Mouse (Mus musculus): ENCODE data around the gene Calm3. TPM values are rescaled to one million over a fixed set of nuclear protein-coding genes. Genes with fewer than 3 reads are reported as not detected.

Gene Calm3
- total RNA-seq, 2 experiments from 2014 or later = 1,837 to 1,919 TPM

DNA sequence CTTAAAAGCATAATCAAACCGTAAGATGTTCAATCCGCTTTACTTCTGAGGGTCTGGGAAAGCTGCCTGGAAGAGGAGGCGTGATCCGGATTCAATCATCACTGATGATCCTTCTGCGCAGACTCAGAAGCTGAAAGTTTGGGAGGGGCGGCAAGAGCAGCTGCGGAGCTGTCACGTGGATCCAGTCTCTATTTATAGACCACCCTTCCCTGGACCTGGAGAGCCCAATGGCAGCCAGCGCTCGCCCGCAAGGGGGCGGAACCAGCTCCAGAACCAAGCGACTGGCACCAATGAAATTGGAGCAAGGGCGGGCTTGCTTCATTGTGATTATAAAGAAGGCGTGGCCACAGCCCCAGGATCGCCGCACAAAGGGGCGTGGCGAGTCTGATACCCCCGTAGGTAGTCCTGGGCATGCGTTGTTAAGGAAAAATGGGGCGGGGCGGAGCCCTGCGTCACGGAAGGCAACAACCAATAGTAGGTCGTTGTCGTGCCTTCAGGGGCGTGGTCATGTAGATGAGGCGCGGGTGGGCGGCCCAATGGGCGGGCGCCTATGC lies 49.1 kb downstream of the Calm3 start:
- peak; percentile 100 for DNase-seq (ENCODE audit: low spot score in 2 of 2)
- intact Hi-C loops (cut with DNase I) = loop anchor here (5.0 kb wide), 1 partner anchor 37 kb away; no protein-coding TSS in a partner anchor

GRCm38 (mm10) chr7:16874190-16874589 lies 49.7 kb downstream of the Calm3 start:
- peak; percentile 73 to 83 for DNase-seq (ENCODE audit: low spot score in 2 of 2)
- intact Hi-C loops (cut with DNase I) = loop anchor here (5.0 kb wide), 1 partner anchor 38 kb away; no protein-coding TSS in a partner anchor

DNA sequence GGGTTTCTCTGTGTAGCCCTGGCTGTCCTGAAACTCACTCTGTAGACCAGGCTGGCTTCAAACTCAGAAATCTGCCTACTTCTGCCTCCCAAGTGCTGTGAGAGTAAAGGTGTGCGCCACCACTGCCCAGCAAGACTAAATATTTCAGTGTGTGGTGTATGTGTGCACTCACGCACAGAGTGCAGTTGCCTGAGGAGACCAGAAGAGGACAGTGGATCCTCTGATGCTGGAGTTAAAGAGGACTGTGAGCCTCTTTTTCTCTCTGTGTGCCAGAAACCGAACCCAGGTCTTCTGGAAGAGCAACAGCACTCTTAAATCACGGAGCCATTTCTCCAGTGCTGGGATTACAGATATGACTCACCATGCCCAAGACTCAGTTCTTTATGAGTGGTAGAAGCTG lies 50.5 kb downstream of the Calm3 start:
- intact Hi-C loops (cut with DNase I) = loop anchor here (5.0 kb wide), 1 partner anchor 39 kb away; no protein-coding TSS in a partner anchor
- DNase-seq (ENCODE audit: low spot score in 2 of 2) = no peak

DNA sequence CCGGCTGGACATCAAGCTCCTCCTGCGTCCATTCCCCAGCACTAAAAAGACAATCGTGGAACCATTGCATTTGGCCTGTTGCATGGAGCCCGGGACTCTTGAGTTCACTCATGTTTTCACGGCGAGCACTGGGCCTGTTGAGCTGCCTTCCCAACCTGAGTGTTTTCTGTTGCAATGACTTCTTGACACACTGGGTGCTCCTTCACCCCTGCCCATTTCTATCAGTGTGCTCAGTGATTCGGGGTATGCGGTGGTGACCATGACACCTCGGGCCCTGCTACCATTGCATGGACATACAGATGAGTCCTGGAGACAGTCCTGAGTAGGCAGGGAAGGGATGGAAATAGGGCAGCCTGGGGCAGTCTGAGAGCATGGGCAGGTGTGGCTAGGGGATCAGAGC lies 51.4 kb downstream of the Calm3 start:
- no peak for DNase-seq (ENCODE audit: low spot score in 2 of 2)
- intact Hi-C loops (cut with DNase I) = loop anchor here (5.0 kb wide), 1 partner anchor 40 kb away; no protein-coding TSS in a partner anchor

GRCm38 (mm10) chr7:16871600-16871999 lies 52.3 kb downstream of the Calm3 start:
- DNase-seq (ENCODE audit: low spot score in 2 of 2) = no peak
- intact Hi-C loops (cut with DNase I) = loop anchor here (5.0 kb wide), 1 partner anchor 41 kb away; no protein-coding TSS in a partner anchor

- peak; percentile 92 to 99 for DNase-seq (ENCODE audit: low spot score in 2 of 2)
- intact Hi-C loops (cut with DNase I) = no loop called here
Measured at GRCm38 (mm10) chr7:16869497-16869896, 54.4 kb downstream of the Calm3 start.

DNA sequence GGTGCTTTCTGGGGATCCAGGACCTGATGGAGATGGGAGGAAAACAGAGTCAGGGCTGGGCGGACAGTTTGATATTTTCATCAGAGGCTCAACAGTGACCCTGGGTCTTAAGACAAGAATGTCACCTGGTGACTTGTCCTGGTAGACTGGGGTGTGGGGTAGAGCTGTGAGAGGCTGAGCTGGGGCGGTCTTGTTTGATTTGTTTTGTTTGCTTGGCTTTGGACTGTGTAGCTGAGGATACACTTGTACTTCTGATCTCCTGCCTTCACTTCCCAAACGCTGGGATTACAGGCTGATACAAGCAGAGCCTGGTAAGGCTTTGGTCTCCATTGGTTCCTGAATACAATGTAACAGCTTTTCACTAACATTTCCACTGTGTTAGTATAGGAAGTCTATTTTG lies 56.4 kb downstream of the Calm3 start:
- no peak for DNase-seq (ENCODE audit: low spot score in 2 of 2)
- intact Hi-C loops (cut with DNase I) = no loop called here

Other genes starting within 250 kb of the Calm3 start
- gene Ceacam15, start 248.4 kb downstream of the Calm3 start, total RNA-seq (2021) = not detected
- gene Ceacam9, start 202.2 kb downstream of the Calm3 start, total RNA-seq (2021) = under 1 TPM in 1 of 2 experiments, not detected in 1; 0.25 TPM
- gene Ap2s1, start 185.7 kb downstream of the Calm3 start, total RNA-seq (2021) = 100 to 1,000 TPM; 278 to 295 TPM
- 1 to 10 TPM; 3.9 to 4.9 TPM for gene Slc1a5, start 142.8 kb downstream of the Calm3 start, total RNA-seq (2021)
- gene Strn4, start 108.2 kb downstream of the Calm3 start, total RNA-seq (2021) = 100 to 1,000 TPM; 314 to 335 TPM
- 10 to 100 TPM; 47.7 to 50.8 TPM for gene Fkrp, start 107.4 kb downstream of the Calm3 start, total RNA-seq (2021)
- gene Prkd2, start 81.2 kb downstream of the Calm3 start, total RNA-seq (2021) = 1 to 10 TPM; 3.8 to 7.3 TPM
- 100 to 1,000 TPM; 176 to 184 TPM for gene Dact3, start 48.8 kb downstream of the Calm3 start, total RNA-seq (2021)
- 1 to 10 TPM; 2.5 to 4.0 TPM for gene Gng8, start 32.3 kb downstream of the Calm3 start, total RNA-seq (2021)
- under 1 TPM; 0.14 to 0.16 TPM for gene Ptgir, start 17.6 kb downstream of the Calm3 start, total RNA-seq (2021)
- 100 to 1,000 TPM; 268 to 274 TPM for gene Pnmal2, start 20.6 kb upstream of the Calm3 start, total RNA-seq (2021)
- gene Pnmal1, start 35.6 kb upstream of the Calm3 start, total RNA-seq (2021) = 100 to 1,000 TPM; 107 to 115 TPM
- 10 to 100 TPM; 62.3 to 64.9 TPM for gene Gm42372, start 59.0 kb upstream of the Calm3 start, total RNA-seq (2021)
- 1 to 10 TPM; 2.4 to 2.6 TPM for gene Ccdc8, start 68.6 kb upstream of the Calm3 start, total RNA-seq (2021)
- 100 to 1,000 TPM; 167 to 169 TPM for gene Ppp5c, start 103.8 kb upstream of the Calm3 start, total RNA-seq (2021)
- gene Hif3a, start 138.3 kb upstream of the Calm3 start, total RNA-seq (2021) = 1 to 10 TPM; 5.3 to 8.5 TPM
- 1 to 10 TPM; 4.1 to 5.5 TPM for gene Psg16, start 149.9 kb upstream of the Calm3 start, total RNA-seq (2021)
- gene Ceacam3, start 226.2 kb upstream of the Calm3 start, total RNA-seq (2021) = not detected

Data from left cerebral cortex, postnatal 25 days (tissue).